Mouse (Mus musculus) bone marrow macrophage, adult 2 months (primary cell): ENCODE results near the gene Myl9.

ENCODE experiments used
- CTCF ChIP-seq: IDR thresholded peaks from 2 replicates; pipeline ENCODE4 v1.5.1; 2012; ENCODE audit warnings: low read depth, mild to moderate bottlenecking, low read length, moderate library complexity
- POLR2A ChIP-seq: IDR thresholded peaks from 2 replicates; pipeline ENCODE4 v1.6.1; 2012; ENCODE audit warnings: mild to moderate bottlenecking, low read depth, low read length, borderline replicate concordance

- no peak for TF ChIP-seq POLR2A
- no peak for TF ChIP-seq CTCF
Observed at GRCm38 (mm10) chr2:156815412-156815811, 40.2 kb downstream of the Myl9 start.
